Mouse (Mus musculus) forebrain, embryonic 12.5 days (tissue): ENCODE data around the gene Pkm. TPM values are rescaled to one million over a fixed set of nuclear protein-coding genes. Genes with fewer than 3 reads are reported as not detected.

Experiments
- ATAC-seq: fragments of 200-750 bp; cut with Nextera tagmentation; 2 replicates; pipeline ENCODE4 v1.8.0; 2017; ENCODE audit warnings: moderate TSS enrichment; ENCODE audit not compliant: low FRiP score
- H3K27ac ChIP-seq: fragments of 300-500 bp; sonication (generic); 2 replicates; pipeline ENCODE4 v1.5.1; 2016; ENCODE audit warnings: mild to moderate bottlenecking
- H3K27me3 ChIP-seq: fragments of 300-500 bp; sonication (generic); 2 replicates; pipeline ENCODE4 v1.6.1; 2016; ENCODE audit warnings: mild to moderate bottlenecking
- H3K36me3 ChIP-seq: fragments of 300-500 bp; sonication (generic); replicated peaks from 2 replicates; pipeline ENCODE4 v1.6.1; 2016; ENCODE audit warnings: mild to moderate bottlenecking
- H3K4me1 ChIP-seq: fragments of 300-500 bp; sonication (generic); 2 replicates; pipeline ENCODE4 v1.6.1; 2016
- H3K4me2 ChIP-seq: fragments of 300-500 bp; sonication (generic); 2 replicates; pipeline ENCODE4 v1.6.1; 2016; ENCODE audit warnings: mild to moderate bottlenecking, moderate library complexity
- H3K4me3 ChIP-seq: fragments of 300-500 bp; sonication (generic); replicated peaks from 2 replicates; pipeline ENCODE4 v1.5.1; 2016; ENCODE audit warnings: mild to moderate bottlenecking
- H3K9ac ChIP-seq: fragments of 300-500 bp; sonication (generic); 2 replicates; pipeline ENCODE4 v1.6.1; 2016; ENCODE audit warnings: mild to moderate bottlenecking
- H3K9me3 ChIP-seq: fragments of 300-500 bp; sonication (generic); 2 replicates; pipeline ENCODE4 v1.6.1; 2016
- WGBS: fragments of 180-500 bp; shearing (Covaris S2); methylation state at CpG from one replicate; pipeline ENCODE4 v1.1.7; 2016; 5-methylcytosine and 5-hydroxymethylcytosine counted together
- polyA plus RNA-seq: library from polyadenylated mRNA; unstranded; fragments of >200 nt; fragmentation: Nextera tagmentation; extraction: Ambion mirVana; gene quantifications from 2 replicates; pipeline ENCODE4 v1.2.1, GENCODE M21; 2016

Gene Pkm
- 1,825 and 1,829 TPM in 2 replicates for polyA plus RNA-seq

GRCm38 (mm10) chr9:59655958-59656634, at the start of gene Pkm:
TSS of gene Pkm (plus strand) at chr9:59656368.
- WGBS, result under 1% methylated on average over 46 of the region's 46 CpGs
- peak; percentile 89 for ATAC-seq
- Histone ChIP-seq H3K4me1 (peaks cover 39% of the 10 kb centered on the region), H3K36me3 (peaks cover 22% of the 10 kb centered on the region), H3K4me3 (peak within 1 kb of the TSS; percentile 83), H3K27ac (peak within 1 kb of the TSS; percentile 98), H3K4me2 (peak within 1 kb of the TSS; percentile 79), H3K27me3 (no peaks in the 10 kb centered on the region), H3K9me3 (no peaks in the 10 kb centered on the region), H3K9ac (peak within 1 kb of the TSS; percentile 90)

GRCm38 (mm10) chr9:59610950-59611349, 45.2 kb upstream of the Pkm start:
- Histone ChIP-seq H3K9me3 (no peaks in the 10 kb centered on the region), H3K9ac (no peak overlapping the region), H3K4me2 (no peak overlapping the region), H3K27me3 (0 out of 2 replicates have a peak, but pooled peaks cover 5% of the 10 kb centered on the region), H3K27ac (no peak overlapping the region), H3K36me3 (no peaks in the 10 kb centered on the region), H3K4me3 (no peak overlapping the region), H3K4me1 (peaks cover 4% of the 10 kb centered on the region; the same call in 1 of the 2 replicates)
- no peak for ATAC-seq
- 95% methylated on average over 2 of the region's 2 CpGs for WGBS

GRCm38 (mm10) chr9:59615797-59616196, 40.4 kb upstream of the Pkm start:
- no peak for ATAC-seq
- Histone ChIP-seq H3K4me3 (no peak overlapping the region), H3K9ac (no peak overlapping the region), H3K9me3 (no peaks in the 10 kb centered on the region), H3K27me3 (0 out of 2 replicates have a peak, but pooled peaks cover 1% of the 10 kb centered on the region), H3K4me2 (no peak overlapping the region), H3K4me1 (peaks cover 28% of the 10 kb centered on the region), H3K36me3 (no peaks in the 10 kb centered on the region), H3K27ac (no peak overlapping the region)
- WGBS, result 78% methylated on average over 2 of the region's 2 CpGs

- WGBS, result 2% methylated on average over 36 of the region's 36 CpGs
- Histone ChIP-seq H3K27ac (peak within 1 kb of the TSS; percentile 95), H3K9ac (peak within 1 kb of the TSS; percentile 86), H3K4me1 (peaks cover 28% of the 10 kb centered on the region), H3K4me2 (peak within 1 kb of the TSS; percentile 62), H3K36me3 (no peaks in the 10 kb centered on the region), H3K9me3 (no peaks in the 10 kb centered on the region), H3K27me3 (no peaks in the 10 kb centered on the region), H3K4me3 (peak within 1 kb of the TSS; percentile 87)
- peak; percentile 98 for ATAC-seq
Measured at GRCm38 (mm10) chr9:59616622-59617306, 39.4 kb upstream of the Pkm start, which contains the start of gene Parp6. TSS of gene Parp6 (plus strand) at chr9:59617284.

- H3K27me3 ChIP-seq, result no peaks in the 10 kb centered on the region
- ATAC-seq, result no peak; the same call in 1 of the 2 replicates
- peaks cover 28% of the 10 kb centered on the region for H3K4me1 ChIP-seq
- H3K9me3 ChIP-seq, result no peaks in the 10 kb centered on the region
- peaks cover 3% of the 10 kb centered on the region for H3K36me3 ChIP-seq
- H3K4me2 ChIP-seq, result peak overlapping the region; percentile 62
- WGBS, result under 1% methylated on average over 56 of the region's 58 CpGs
- H3K27ac ChIP-seq, result peak overlapping the region; percentile 95
- H3K9ac ChIP-seq, result peak overlapping the region; percentile 86
- peak overlapping the region; percentile 87 for H3K4me3 ChIP-seq
Measured at GRCm38 (mm10) chr9:59617307-59617973, 38.7 kb upstream of the Pkm start.

- Histone ChIP-seq H3K4me2 (no peak overlapping the region), H3K4me1 (no peaks in the 10 kb centered on the region), H3K4me3 (no peak overlapping the region), H3K27ac (no peak overlapping the region), H3K9me3 (no peaks in the 10 kb centered on the region), H3K9ac (no peak overlapping the region), H3K27me3 (no peaks in the 10 kb centered on the region), H3K36me3 (peaks cover 70% of the 10 kb centered on the region)
- WGBS, result 88% methylated on average over 1 of the region's 1 CpGs
- no peak for ATAC-seq
Measured at GRCm38 (mm10) chr9:59638372-59638771, 17.8 kb upstream of the Pkm start.

GRCm38 (mm10) chr9:59639936-59640335, 16.2 kb upstream of the Pkm start:
- Histone ChIP-seq H3K36me3 (peaks cover 59% of the 10 kb centered on the region), H3K27ac (no peak overlapping the region), H3K4me2 (no peak overlapping the region), H3K4me3 (no peak overlapping the region), H3K9ac (no peak overlapping the region), H3K27me3 (no peaks in the 10 kb centered on the region), H3K9me3 (no peaks in the 10 kb centered on the region), H3K4me1 (no peaks in the 10 kb centered on the region)
- ATAC-seq, result no peak
- 95% methylated on average over 4 of the region's 4 CpGs for WGBS

- Histone ChIP-seq H3K9me3 (no peaks in the 10 kb centered on the region), H3K27me3 (no peaks in the 10 kb centered on the region), H3K4me1 (no peaks in the 10 kb centered on the region), H3K36me3 (peaks cover 47% of the 10 kb centered on the region), H3K9ac (no peak overlapping the region), H3K27ac (no peak overlapping the region), H3K4me3 (no peak overlapping the region), H3K4me2 (no peak overlapping the region)
- 84% methylated on average over 2 of the region's 2 CpGs for WGBS
- ATAC-seq, result no peak
Measured at GRCm38 (mm10) chr9:59641320-59641719, 14.8 kb upstream of the Pkm start.

GRCm38 (mm10) chr9:59649911-59650310, 6.3 kb upstream of the Pkm start:
- WGBS, result 95% methylated on average over 4 of the region's 4 CpGs
- Histone ChIP-seq H3K36me3 (peaks cover 39% of the 10 kb centered on the region), H3K4me2 (no peak overlapping the region), H3K9me3 (no peaks in the 10 kb centered on the region), H3K9ac (no peak overlapping the region), H3K27me3 (no peaks in the 10 kb centered on the region), H3K4me3 (no peak overlapping the region), H3K4me1 (no peaks in the 10 kb centered on the region), H3K27ac (no peak overlapping the region)
- ATAC-seq, result no peak

GRCm38 (mm10) chr9:59653371-59653770, 2.8 kb upstream of the Pkm start:
- no peak for ATAC-seq
- WGBS, result 37% methylated on average over 3 of the region's 3 CpGs
- no peaks in the 10 kb centered on the region for H3K27me3 ChIP-seq

GRCm38 (mm10) chr9:59654450-59654983, 1.7 kb upstream of the Pkm start:
- Histone ChIP-seq H3K9me3 (no peaks in the 10 kb centered on the region), H3K9ac (no peak overlapping the region), H3K4me1 (peaks cover 23% of the 10 kb centered on the region), H3K36me3 (peaks cover 24% of the 10 kb centered on the region), H3K27ac (no peak overlapping the region), H3K4me3 (no peak overlapping the region), H3K27me3 (no peaks in the 10 kb centered on the region), H3K4me2 (no peak overlapping the region)
- WGBS, result 92% methylated on average over 2 of the region's 2 CpGs
- no peak for ATAC-seq

More at GRCm38 (mm10) chr9:59653371-59653770, 2.8 kb upstream of the Pkm start:
- Histone ChIP-seq H3K27ac (no peak overlapping the region), H3K4me1 (peaks cover 12% of the 10 kb centered on the region), H3K9ac (no peak overlapping the region), H3K36me3 (peaks cover 35% of the 10 kb centered on the region), H3K4me3 (no peak overlapping the region), H3K4me2 (no peak overlapping the region), H3K9me3 (no peaks in the 10 kb centered on the region)
